Mouse (Mus musculus) adrenal gland (tissue): ENCODE measurements around the gene Fgfr2.

Source experiments
- intact Hi-C: fragments of 180-260 bp; cut with DNase I; formaldehyde crosslinking; loops from one replicate; pipeline ENCODE4 v1.15.1; 2025
- long read RNA-seq, 2 experiments: library from polyadenylated mRNA; unstranded; transcript quantifications; one replicate each; pipeline ENCODE4 v2.0.0; 2020; ENCODE audit warnings: borderline replicate concordance in 1 of 2; ENCODE audit not compliant: insufficient replicate concordance in 1 of 2

Fgfr2 gene
- long read RNA-seq, experiment 1, partial matches to known transcripts = 13 of 55 reads
- long read RNA-seq, experiment 1, other reads (novel, unspliced or antisense) = 38 of 55 reads
- long read RNA-seq, experiment 2, transcript Fgfr2-227 (1 exons, 3,981 nt) = major isoform, 5 of 58 reads
- long read RNA-seq, experiment 2, partial matches to known transcripts = 8 of 58 reads
- long read RNA-seq, experiment 2, other reads (novel, unspliced or antisense) = 45 of 58 reads

GRCm38 (mm10) chr7:133123244-133123998 is at the start of gene Fgfr2:
Gene Fgfr2, minus strand, starts transcription at chr7:133123350.
- intact Hi-C loops = loop anchor here (5.0 kb wide), 2 partner anchors 46 to 91 kb away; no protein-coding TSS in a partner anchor

- intact Hi-C loops = no loop called here
These were observed 48.4 kb upstream of the Fgfr2 start for GRCm38 (mm10) chr7:133171403-133172032.

- intact Hi-C loops = no loop called here
These were observed 45.8 kb upstream of the Fgfr2 start for GRCm38 (mm10) chr7:133168928-133169327.

- intact Hi-C loops = no loop called here
These were observed 44.8 kb upstream of the Fgfr2 start for GRCm38 (mm10) chr7:133167903-133168302.

- intact Hi-C loops = no loop called here
These were observed 41.6 kb upstream of the Fgfr2 start for GRCm38 (mm10) chr7:133164770-133165169.

- intact Hi-C loops = no loop called here
These were observed 39.9 kb upstream of the Fgfr2 start for GRCm38 (mm10) chr7:133163011-133163410.

- intact Hi-C loops = no loop called here
These were observed 39.0 kb upstream of the Fgfr2 start for GRCm38 (mm10) chr7:133162131-133162530.

- intact Hi-C loops = no loop called here
These were observed 38.4 kb upstream of the Fgfr2 start for GRCm38 (mm10) chr7:133161362-133162080.

GRCm38 (mm10) chr7:133159519-133159918 is 36.4 kb upstream of the Fgfr2 start:
- intact Hi-C loops = no loop called here

- intact Hi-C loops = no loop called here
These were observed 32.5 kb upstream of the Fgfr2 start for GRCm38 (mm10) chr7:133155621-133156020.

GRCm38 (mm10) chr7:133154846-133155245 is 31.7 kb upstream of the Fgfr2 start:
- intact Hi-C loops = no loop called here

GRCm38 (mm10) chr7:133139689-133140336 is 16.7 kb upstream of the Fgfr2 start:
- intact Hi-C loops = no loop called here

GRCm38 (mm10) chr7:133133552-133133951 is 10.4 kb upstream of the Fgfr2 start:
- intact Hi-C loops = loop anchor here (5.0 kb wide), 1 partner anchor 81 kb away; no protein-coding TSS in a partner anchor

- intact Hi-C loops = loop anchor here (5.0 kb wide), 1 partner anchor 80 kb away; no protein-coding TSS in a partner anchor
These were observed 9.6 kb upstream of the Fgfr2 start for GRCm38 (mm10) chr7:133132702-133133101.

- intact Hi-C loops = loop anchor here (5.0 kb wide), 2 partner anchors 48 to 93 kb away; no protein-coding TSS in a partner anchor
These were observed 1.7 kb upstream of the Fgfr2 start for GRCm38 (mm10) chr7:133124701-133125485.

- intact Hi-C loops = loop anchor here (5.0 kb wide), 2 partner anchors 47 to 92 kb away; no protein-coding TSS in a partner anchor
These were observed 1.0 kb upstream of the Fgfr2 start, which contains the start of gene Ctbp2 for GRCm38 (mm10) chr7:133123999-133124700. Gene Ctbp2, minus strand, starts transcription at chr7:133124354.

GRCm38 (mm10) chr7:133122379-133123243 is 539 bp downstream of the Fgfr2 start:
- intact Hi-C loops = loop anchor here (5.0 kb wide), 2 partner anchors 45 to 90 kb away; no protein-coding TSS in a partner anchor
